Mouse (Mus musculus) adrenal gland, adult 18-20 months (tissue): ENCODE data around the gene Nicn1. TPM values are rescaled to one million over a fixed set of nuclear protein-coding genes. Genes with fewer than 3 reads are reported as not detected.
"Not testable (repeated sequence)": the region's sequence is repeated elsewhere in the genome, so short reads cannot be mapped to it uniquely, and the experiment has no call there.

Experiments
- DNase-seq, 2 experiments: peaks; one replicate each; pipeline ENCODE4 v3.0.0; 2021 to 2022; ENCODE audit warnings: low spot score in 2 of 2
- total RNA-seq, 2 experiments: library from RNA; stranded (reverse); gene quantifications; 1 replicate in 1 of 2; 2 replicates in 1 of 2; pipeline ENCODE4 v1.2.3; 2021

Gene Nicn1
- total RNA-seq, 2 experiments from 2014 or later = 19.0 to 29.2 TPM

DNA sequence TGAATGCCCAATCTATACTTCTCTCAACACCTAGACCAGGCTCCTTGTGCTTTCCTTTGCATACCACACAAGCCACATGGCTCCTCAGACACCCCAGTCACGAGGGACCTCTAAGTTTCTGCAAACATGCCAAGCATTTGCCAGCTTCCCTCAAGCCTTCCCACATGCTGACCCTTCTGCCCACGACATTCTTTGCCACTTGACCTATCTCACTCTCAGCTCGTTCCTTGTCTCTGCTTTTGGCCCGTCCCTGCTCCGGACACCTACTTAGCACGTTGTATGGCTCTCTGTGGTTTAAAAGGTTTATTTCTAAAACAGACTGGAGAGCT lies 14.9 kb upstream of the Nicn1 start:
- no peak for DNase-seq

GRCm38 (mm10) chr9:108278697-108279450 lies 11.4 kb upstream of the Nicn1 start:
- peak; percentile 42 to 47 for DNase-seq

GRCm38 (mm10) chr9:108280071-108280828 lies 10.0 kb upstream of the Nicn1 start:
- DNase-seq = peak; percentile 45 to 52

DNA sequence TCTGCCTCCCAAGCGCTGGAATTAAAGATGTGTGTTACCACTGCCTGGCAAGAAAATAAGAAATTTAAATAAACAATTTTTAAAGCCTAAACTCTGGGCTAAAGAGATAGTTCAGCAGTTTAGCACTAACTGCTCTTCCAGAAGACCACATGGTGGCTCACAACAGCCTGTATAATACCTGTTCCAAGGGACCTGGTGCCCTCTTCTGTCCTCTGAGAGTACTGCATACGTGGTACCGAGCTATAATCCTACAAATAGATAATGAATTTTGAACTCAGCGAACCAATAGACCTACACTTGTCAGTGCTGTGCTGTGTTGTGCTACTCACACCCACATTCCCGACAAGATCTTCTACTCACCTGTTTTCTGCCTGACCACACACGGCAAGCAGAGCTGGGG lies 5.8 kb upstream of the Nicn1 start:
- peak; percentile 57 to 78 for DNase-seq

DNA sequence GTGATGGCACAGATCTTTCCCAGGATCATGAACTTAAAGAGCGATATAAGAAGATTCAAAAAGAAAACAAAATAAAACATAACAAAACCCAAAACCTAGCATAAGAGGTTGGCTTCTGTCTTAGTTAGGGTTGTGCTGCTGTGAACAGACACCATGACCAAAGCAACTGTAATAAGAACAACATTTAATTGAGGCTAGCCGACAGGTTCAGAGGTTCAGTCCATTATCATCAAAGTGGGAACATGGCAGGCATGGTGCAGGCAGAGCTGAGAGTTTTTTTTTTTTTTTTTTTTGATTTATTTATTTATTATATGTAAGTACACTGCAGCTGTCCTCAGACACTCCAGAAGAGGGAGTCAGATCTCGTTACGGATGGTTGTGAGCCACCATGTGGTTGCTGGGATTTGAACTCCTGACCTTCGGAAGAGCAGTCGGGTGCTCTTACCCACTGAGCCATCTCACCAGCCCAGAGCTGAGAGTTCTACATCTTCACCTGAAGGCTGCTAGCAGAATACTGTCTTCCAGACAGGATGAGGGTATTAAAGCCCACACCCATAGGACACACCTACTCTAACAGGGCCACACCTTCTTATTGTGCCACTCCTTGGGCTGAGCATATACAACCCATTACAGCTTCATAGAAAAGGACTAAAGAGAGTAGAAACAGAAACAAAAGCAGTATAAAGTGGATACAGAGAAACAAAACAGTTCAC lies 2.5 kb upstream of the Nicn1 start:
- not testable (repeated sequence) for DNase-seq

- DNase-seq = no peak
Measured at GRCm38 (mm10) chr9:108289347-108289746, 882 bp upstream of the Nicn1 start.

DNA sequence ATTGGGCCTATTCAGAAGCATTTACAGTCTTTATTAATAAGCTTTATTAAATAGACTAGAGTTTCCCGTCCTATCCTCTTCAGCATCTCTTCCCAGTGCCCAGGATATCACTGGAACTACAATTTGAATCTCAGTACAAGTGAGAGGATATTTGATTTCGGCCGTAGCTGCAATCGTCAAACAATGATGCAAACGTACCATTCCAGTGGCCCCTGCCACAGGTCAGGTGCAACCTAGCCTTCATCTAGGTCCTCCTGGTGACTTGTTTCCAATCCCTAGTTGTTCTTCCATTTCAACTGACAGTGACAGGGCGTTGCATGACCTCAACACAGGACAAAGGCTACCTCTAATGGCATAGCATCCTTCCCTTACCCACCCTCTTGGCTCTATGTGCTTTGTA lies 544 bp downstream of the Nicn1 start:
- DNase-seq = no peak

- no peak for DNase-seq
Measured at GRCm38 (mm10) chr9:108296453-108297355, 6.5 kb downstream of the Nicn1 start, which contains the start of gene Amt. Amt (plus strand) TSS chr9:108296853.

DNA sequence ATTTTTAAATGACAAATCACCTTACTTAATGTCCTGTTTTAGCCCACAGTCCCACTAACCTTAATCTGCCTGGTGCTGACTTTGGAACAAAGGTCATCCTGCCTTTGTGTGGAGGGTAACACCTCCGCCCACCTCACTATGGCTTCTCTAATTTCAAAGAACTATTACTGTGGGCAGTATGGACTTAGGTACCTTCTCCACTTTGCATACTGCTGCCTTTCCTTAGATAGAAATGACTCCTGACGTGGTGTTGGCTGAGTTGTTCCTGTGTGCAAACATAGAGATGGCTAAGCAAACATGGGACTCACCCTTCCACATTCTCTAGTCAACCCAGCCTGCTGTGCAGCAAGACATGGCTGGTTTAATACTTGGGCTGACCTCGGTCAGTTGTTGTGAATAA lies 11.6 kb downstream of the Nicn1 start:
- DNase-seq = no peak

- no peak for DNase-seq
Measured at GRCm38 (mm10) chr9:108304716-108305115, 14.5 kb downstream of the Nicn1 start.

DNA sequence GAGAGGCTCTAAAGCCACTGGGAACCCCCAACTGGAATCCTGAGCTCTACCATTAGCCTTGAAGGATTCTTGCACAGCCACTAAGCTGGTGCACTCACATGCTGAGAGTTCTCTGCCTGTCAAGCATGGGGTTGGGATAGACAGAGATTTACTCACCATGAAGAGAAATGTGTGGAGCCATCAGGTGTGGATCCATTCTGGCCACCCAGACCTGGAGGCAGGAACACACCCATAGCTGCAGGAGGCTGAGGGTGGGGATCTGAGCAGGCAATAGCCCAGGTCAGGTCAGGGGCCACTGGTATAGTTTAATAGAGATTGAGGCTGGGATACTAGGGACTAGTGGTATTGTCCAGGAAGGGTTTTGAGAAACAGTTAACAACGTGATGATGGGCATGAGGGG lies 14.9 kb downstream of the Nicn1 start:
- DNase-seq = peak in 1 of 2 experiments; percentile 16

DNA sequence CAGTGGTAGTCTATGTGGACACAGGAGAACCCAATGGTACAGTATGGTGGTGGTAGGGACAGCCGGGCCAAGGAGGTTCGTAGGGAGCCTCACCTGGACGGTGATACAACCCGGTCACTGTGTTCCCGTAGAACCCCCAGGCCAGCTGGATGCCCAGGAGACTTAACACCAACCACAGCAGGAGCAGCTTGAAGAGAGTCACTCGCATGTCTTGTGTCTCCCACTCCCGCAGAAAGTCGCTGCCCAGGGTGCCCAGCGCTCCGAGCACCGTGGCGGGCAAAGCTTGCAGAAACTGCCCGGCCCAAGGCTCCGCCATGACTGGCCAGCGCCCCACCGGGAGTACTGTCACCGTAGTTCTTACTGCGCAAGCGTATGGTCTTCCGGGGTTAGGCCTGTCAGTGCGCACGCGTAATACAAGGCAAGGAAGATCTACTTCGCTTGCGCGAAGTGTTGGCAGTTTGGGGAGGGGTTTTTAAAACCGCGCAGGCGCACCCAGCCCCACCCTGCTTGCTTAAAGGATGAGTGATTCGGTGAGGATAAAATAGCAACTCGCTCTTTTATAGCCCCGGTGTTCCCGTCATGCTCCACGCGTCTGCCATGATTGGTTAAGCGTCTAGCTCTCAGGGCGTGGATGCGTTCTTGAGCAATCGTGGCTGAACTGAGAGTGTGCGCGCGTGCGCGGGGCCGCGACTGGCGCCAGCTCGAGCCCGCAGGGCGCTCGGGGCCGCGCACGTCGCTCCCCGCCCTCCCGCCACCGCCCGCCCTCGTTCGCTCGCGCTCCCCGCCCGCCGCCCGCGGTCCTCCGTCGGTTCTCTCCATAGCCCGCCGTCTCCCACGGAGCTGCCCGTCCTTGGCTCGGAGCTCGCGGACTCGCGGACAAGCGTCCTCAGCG lies 15.6 kb downstream of the Nicn1 start, which contains the start of the genes Rhoa and Tcta:
Gene Rhoa, plus strand, starts transcription at position 501 of the 892 bp plus-strand sequence.
Gene Tcta, minus strand, starts transcription at position 532 of the 892 bp plus-strand sequence.
- DNase-seq = peak; percentile 90 to 96

DNA sequence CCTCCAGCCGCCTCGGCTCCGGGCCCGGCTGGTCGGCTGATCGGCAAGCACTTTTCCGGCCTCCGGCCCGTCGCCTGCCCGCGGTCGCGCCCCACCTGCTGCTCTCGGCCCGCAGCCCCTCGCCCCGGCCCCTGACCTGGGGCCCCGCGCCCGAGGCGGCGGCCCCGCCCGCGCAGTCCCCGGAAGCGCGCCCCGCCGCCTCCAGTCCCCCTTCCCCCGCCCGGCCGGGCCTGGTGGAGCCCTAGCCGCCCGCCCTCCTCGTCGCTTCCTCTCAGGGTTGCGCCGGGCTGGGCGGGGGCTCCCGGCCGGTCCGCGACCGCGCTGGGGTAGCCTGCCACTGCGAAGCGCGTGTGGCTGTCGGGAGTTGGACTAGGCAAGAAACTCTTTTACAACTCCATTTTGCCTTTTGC lies 16.3 kb downstream of the Nicn1 start:
- peak; percentile 81 for DNase-seq

DNA sequence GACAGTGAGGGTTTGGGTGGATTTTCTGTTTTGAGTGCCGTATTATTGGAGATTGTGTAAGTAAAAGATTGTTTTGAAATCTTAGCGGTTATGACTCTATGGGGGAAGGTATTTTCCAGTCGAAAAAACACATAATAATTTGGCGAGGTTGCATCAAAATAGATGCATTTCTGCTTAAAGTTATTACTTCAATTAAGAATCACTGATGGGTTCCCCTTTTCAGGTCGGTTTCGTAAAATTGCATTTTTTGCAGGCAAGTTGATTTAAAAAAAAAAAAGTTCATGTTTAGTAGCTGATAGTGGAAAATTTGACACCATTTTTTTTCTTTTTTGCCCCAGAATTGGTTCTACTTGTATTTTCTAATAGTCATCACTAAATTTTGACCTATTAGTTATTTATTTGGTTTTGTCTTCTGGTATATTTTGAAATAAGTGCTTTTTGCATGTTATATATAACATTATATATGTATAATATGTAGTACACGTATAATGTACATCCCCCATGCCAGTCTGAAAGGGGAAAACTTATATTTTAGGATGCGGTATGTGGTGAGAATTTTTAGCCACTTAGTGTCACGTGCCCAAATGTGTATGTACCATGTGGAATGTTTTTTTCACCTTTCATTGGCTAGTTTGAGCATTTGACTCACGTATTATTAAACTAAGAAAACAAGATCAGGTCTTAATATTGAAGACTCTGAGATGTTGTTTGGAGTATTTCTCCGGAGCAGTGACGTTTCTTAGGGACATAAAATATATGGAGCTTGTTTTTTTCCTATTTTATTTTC lies 17.0 kb downstream of the Nicn1 start:
- no peak for DNase-seq

DNA sequence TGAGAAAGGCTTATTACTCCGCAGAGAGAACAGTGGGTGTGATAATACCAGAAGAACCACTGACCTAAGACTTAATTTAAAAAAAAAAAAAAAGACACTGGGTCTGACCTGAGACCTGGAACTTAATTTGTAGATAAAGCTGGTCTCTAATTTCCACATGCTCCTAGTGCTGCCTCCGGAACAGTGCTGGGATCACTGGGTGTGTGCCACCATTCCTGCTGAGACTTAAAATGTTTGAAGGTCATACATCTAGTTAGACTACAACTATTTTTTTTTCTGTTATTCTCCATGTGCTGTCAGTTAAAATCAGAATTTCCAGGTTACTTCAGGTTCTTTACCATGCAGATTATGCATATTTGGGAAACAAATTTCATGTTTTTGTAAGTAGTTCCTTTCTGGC lies 17.9 kb downstream of the Nicn1 start:
- DNase-seq = no peak

DNA sequence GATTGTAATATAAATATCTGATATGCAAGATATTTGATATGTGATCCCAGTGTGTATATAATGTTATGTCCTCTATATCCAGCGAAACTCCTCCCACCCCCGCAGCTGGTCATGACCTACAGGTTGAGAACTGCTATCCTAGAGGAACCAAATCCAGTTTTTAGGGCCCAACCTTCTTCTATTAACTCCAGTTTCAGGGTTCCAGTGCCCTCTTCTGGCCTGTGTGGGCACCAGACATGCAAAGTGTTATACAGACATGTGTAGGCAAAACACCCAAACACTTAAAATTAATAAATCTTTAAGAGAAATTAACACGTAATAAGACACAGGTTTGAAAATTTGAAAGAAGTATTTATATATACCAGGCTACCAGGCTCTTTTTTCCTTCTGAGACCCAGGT lies 27.3 kb downstream of the Nicn1 start:
- DNase-seq = no peak

DNA sequence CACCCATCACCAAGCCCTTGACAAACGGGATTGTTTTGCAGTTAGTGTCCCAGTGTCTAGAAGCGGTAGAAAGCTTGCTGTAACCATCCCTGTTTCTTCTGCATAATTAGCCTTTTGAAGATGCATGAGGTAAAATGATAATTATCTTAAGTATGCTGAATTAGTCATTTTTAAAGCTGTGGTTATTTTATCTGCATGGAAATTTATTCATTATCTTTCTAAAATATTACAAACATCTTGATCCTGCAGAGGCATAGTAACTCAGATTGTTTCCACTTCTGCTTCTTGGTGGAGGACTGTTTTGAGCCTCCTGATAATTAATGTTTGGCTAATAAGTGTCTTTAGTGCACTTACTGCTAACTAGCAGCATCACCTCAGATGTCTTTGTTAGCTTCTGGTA lies 28.2 kb downstream of the Nicn1 start:
- no peak for DNase-seq

GRCm38 (mm10) chr9:108322054-108322453 lies 31.8 kb downstream of the Nicn1 start:
- DNase-seq = not testable (repeated sequence)

GRCm38 (mm10) chr9:108324784-108325183 lies 34.6 kb downstream of the Nicn1 start:
- DNase-seq = no peak
